Mouse (Mus musculus): ENCODE measurements around the gene Rtn1. TPM values are rescaled to one million over a fixed set of nuclear protein-coding genes. Genes with fewer than 3 reads are reported as not detected.

The Rtn1 gene
- polyA plus RNA-seq, 1 experiment: 4.1 TPM

- Histone ChIP-seq H3K4me3 (ENCODE audit: low read depth, low read length) (no peak overlapping the region), H3K36me3 (ENCODE audit: control insufficient read depth, insufficient read depth, low read length) (no peaks in the 10 kb centered on the region), H3K27ac (ENCODE audit: insufficient read depth, low read depth, low read length) (peak overlapping the region; percentile 7; the same call in 1 of the 2 replicates), H3K4me1 (ENCODE audit: control insufficient read depth, insufficient read depth, insufficient read length, low read length) (peaks cover 3% of the 10 kb centered on the region; the same call in 1 of the 2 replicates), H3K27me3 (ENCODE audit: control insufficient read depth, insufficient read depth, low read length) (no peaks in the 10 kb centered on the region)
- TF ChIP-seq CTCF (IDR thresholded peaks at IDR 0.05; ENCODE audit: extremely low read depth, insufficient read length, insufficient replicate concordance, low read depth, low read length) (no peak), POLR2A (IDR thresholded peaks at IDR 0.05; ENCODE audit: low read depth, low read length) (no peak)
- 74% methylated on average over 9 of the region's 9 CpGs for WGBS
Observed at GRCm38 (mm10) chr12:72361701-72362354, 47.0 kb downstream of the Rtn1 start.

- Histone ChIP-seq H3K4me1 (ENCODE audit: control insufficient read depth, insufficient read depth, insufficient read length, low read length) (peaks cover 3% of the 10 kb centered on the region; the same call in 1 of the 2 replicates), H3K27me3 (ENCODE audit: control insufficient read depth, insufficient read depth, low read length) (no peaks in the 10 kb centered on the region), H3K36me3 (ENCODE audit: control insufficient read depth, insufficient read depth, low read length) (no peaks in the 10 kb centered on the region), H3K4me3 (ENCODE audit: low read depth, low read length) (no peak overlapping the region), H3K27ac (ENCODE audit: insufficient read depth, low read depth, low read length) (no peak overlapping the region)
- no peak for TF ChIP-seq POLR2A (IDR thresholded peaks at IDR 0.05; ENCODE audit: low read depth, low read length)
- no peak for TF ChIP-seq CTCF (IDR thresholded peaks at IDR 0.05; ENCODE audit: extremely low read depth, insufficient read length, insufficient replicate concordance, low read depth, low read length)
- 59% methylated on average over 5 of the region's 5 CpGs for WGBS
Observed at GRCm38 (mm10) chr12:72360926-72361615, 47.8 kb downstream of the Rtn1 start.

- 44% methylated on average over 3 of the region's 3 CpGs for WGBS
- Histone ChIP-seq H3K4me3 (ENCODE audit: low read depth, low read length) (no peak overlapping the region), H3K27me3 (ENCODE audit: control insufficient read depth, insufficient read depth, low read length) (no peaks in the 10 kb centered on the region), H3K36me3 (ENCODE audit: control insufficient read depth, insufficient read depth, low read length) (no peaks in the 10 kb centered on the region), H3K4me1 (ENCODE audit: control insufficient read depth, insufficient read depth, insufficient read length, low read length) (peaks cover 3% of the 10 kb centered on the region; the same call in 1 of the 2 replicates), H3K27ac (ENCODE audit: insufficient read depth, low read depth, low read length) (no peak overlapping the region)
- TF ChIP-seq POLR2A (IDR thresholded peaks at IDR 0.05; ENCODE audit: low read depth, low read length) (no peak), CTCF (IDR thresholded peaks at IDR 0.05; ENCODE audit: extremely low read depth, insufficient read length, insufficient replicate concordance, low read depth, low read length) (no peak)
Observed at GRCm38 (mm10) chr12:72359903-72360302, 49.0 kb downstream of the Rtn1 start.

DNA sequence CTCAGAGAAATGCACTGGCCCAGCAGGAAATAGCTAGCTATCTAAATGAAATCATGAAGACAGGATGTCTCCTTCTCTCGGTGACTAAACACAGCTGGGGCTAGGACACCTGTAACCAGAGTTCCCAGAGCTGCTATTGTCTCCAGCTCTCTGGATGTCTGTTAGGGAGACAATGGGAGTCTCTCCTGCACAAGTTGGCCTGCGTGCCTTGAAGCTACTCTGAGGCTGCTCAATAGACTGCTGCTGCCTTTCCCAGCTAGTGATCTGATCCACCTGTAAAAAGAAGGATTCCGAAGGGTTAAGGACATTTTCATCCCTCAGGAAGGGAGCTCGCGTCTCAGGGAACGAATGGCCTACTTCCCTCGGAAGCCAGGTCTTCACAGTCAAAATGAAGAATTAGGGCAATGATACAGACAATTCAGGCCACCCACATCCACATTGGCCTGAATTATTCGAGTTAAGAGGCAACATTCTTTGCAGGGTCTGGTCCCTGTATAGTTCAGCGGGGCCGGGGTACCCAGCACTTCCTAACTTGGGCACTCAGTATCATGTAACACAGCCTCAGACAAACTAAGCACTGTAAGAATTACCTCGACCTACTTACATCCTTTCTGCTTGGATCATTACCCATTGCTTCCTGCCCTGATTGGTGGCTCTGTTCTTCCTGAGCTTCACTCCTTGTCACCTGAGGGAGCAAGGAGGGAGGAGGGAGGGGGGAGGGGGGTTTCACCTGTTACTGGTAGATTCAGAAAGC, 51.0 kb downstream of the Rtn1 start:
- WGBS: 60% methylated on average over 11 of the region's 11 CpGs
- H3K4me3 ChIP-seq (ENCODE audit: low read depth, low read length): no peak overlapping the region
- no peaks in the 10 kb centered on the region for H3K27me3 ChIP-seq (ENCODE audit: control insufficient read depth, insufficient read depth, low read length)
- no peak overlapping the region for H3K27ac ChIP-seq (ENCODE audit: insufficient read depth, low read depth, low read length)
- TF ChIP-seq POLR2A (IDR thresholded peaks at IDR 0.05; ENCODE audit: low read depth, low read length) (no peak), CTCF (IDR thresholded peaks at IDR 0.05; ENCODE audit: extremely low read depth, insufficient read length, insufficient replicate concordance, low read depth, low read length) (no peak)
- no peaks in the 10 kb centered on the region for H3K4me1 ChIP-seq (ENCODE audit: control insufficient read depth, insufficient read depth, insufficient read length, low read length)
- H3K36me3 ChIP-seq (ENCODE audit: control insufficient read depth, insufficient read depth, low read length): no peaks in the 10 kb centered on the region

DNA sequence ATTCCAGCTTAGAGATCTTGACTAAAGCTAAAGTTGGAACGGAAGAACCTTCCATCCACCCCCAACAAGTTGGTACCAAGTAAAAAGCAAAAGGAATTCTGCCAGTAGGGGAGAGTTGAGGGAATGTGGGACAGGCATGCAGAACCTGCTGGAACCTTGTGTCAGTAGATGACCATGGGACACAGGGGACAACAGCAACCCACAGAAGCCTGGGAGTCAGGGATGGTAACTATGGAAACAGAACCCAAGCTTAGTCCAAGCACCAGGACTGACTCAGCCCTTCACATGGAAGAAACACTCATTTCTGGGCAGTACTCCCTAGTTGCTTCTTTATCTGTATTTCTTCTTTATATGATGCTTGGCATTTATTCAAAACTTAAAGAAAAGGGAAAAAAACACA, 54.6 kb downstream of the Rtn1 start:
- no peaks in the 10 kb centered on the region for H3K4me1 ChIP-seq (ENCODE audit: control insufficient read depth, insufficient read depth, insufficient read length, low read length)

DNA sequence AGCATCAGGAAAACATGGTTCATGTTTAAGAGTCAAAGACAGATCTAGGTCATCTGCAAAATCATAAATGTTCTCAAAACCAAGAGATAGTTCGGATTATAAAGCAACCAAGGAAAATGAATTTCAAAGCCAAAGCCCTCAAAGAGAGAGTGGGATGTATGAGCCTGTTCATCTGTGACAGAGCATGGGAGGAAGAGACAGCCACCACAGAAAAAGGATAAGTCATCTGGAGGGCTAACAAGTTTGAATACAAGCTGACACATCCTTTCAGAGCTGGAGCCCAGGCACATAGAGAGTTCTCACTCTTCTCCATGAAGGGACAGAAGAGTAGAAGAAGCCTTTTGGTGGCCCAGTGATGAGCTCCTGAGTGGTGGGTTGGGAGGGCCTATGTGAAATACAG, 55.3 kb downstream of the Rtn1 start:
- Histone ChIP-seq H3K4me3 (ENCODE audit: low read depth, low read length) (no peak overlapping the region), H3K36me3 (ENCODE audit: control insufficient read depth, insufficient read depth, low read length) (no peaks in the 10 kb centered on the region), H3K4me1 (ENCODE audit: control insufficient read depth, insufficient read depth, insufficient read length, low read length) (no peaks in the 10 kb centered on the region), H3K27ac (ENCODE audit: insufficient read depth, low read depth, low read length) (no peak overlapping the region), H3K27me3 (ENCODE audit: control insufficient read depth, insufficient read depth, low read length) (no peaks in the 10 kb centered on the region)
- no peak for TF ChIP-seq POLR2A (IDR thresholded peaks at IDR 0.05; ENCODE audit: low read depth, low read length)
- no peak for TF ChIP-seq CTCF (IDR thresholded peaks at IDR 0.05; ENCODE audit: extremely low read depth, insufficient read length, insufficient replicate concordance, low read depth, low read length)
- 79% methylated on average over 1 of the region's 1 CpGs for WGBS

More for the DNA sequence above, 54.6 kb downstream of the Rtn1 start:
- TF ChIP-seq POLR2A (IDR thresholded peaks at IDR 0.05; ENCODE audit: low read depth, low read length): no peak
- TF ChIP-seq CTCF (IDR thresholded peaks at IDR 0.05; ENCODE audit: extremely low read depth, insufficient read length, insufficient replicate concordance, low read depth, low read length): no peak
- Histone ChIP-seq H3K36me3 (ENCODE audit: control insufficient read depth, insufficient read depth, low read length) (no peaks in the 10 kb centered on the region), H3K27me3 (ENCODE audit: control insufficient read depth, insufficient read depth, low read length) (no peaks in the 10 kb centered on the region), H3K4me3 (ENCODE audit: low read depth, low read length) (no peak overlapping the region), H3K27ac (ENCODE audit: insufficient read depth, low read depth, low read length) (no peak overlapping the region)
- 85% methylated on average over 1 of the region's 1 CpGs for WGBS

DNA sequence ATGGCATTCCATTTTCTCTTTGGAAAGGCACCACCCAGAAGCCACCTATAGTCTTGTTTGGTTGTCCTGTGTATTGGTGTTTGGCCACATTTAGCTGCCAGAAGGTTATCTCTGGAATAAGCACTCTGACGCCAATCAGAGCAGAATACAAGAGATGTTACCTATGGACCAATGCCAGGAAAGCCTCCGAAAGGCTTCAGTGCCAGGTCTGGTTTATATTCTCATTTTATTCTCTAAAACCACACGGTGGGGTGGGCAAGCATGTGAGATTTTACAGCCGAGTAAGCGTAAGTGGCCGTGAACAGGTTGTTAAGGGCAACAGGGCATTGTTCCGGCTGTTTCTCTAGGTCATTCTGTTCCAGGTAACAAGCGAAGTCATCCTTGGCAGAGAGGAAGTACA, 60.3 kb downstream of the Rtn1 start:
- H3K27me3 ChIP-seq (ENCODE audit: control insufficient read depth, insufficient read depth, low read length): no peaks in the 10 kb centered on the region
- H3K27ac ChIP-seq (ENCODE audit: insufficient read depth, low read depth, low read length): no peak overlapping the region
- H3K4me3 ChIP-seq (ENCODE audit: low read depth, low read length): no peak overlapping the region
- H3K4me1 ChIP-seq (ENCODE audit: control insufficient read depth, insufficient read depth, insufficient read length, low read length): no peaks in the 10 kb centered on the region
- H3K36me3 ChIP-seq (ENCODE audit: control insufficient read depth, insufficient read depth, low read length): no peaks in the 10 kb centered on the region
- 69% methylated on average over 8 of the region's 8 CpGs for WGBS
- TF ChIP-seq POLR2A (IDR thresholded peaks at IDR 0.05; ENCODE audit: low read depth, low read length) (no peak), CTCF (IDR thresholded peaks at IDR 0.05; ENCODE audit: extremely low read depth, insufficient read length, insufficient replicate concordance, low read depth, low read length) (no peak)

All from small intestine, adult 2 months (tissue).